Mouse (Mus musculus) cortical plate, adult 2 months (tissue): ENCODE data around the gene Pbld2.

Experiments used
- CTCF ChIP-seq: fragments of 200-500 bp; IDR thresholded peaks from 2 replicates; pipeline ENCODE4 v1.5.1; 2011; ENCODE audit warnings: mild to moderate bottlenecking, control low read depth, low read length; ENCODE audit not compliant: insufficient read depth; ENCODE audit errors: extremely low read depth
- POLR2A ChIP-seq: fragments of 200-500 bp; IDR thresholded peaks from 2 replicates; pipeline ENCODE4 v1.6.1; 2011; ENCODE audit warnings: mild to moderate bottlenecking, low read length, control low read depth; ENCODE audit not compliant: insufficient read depth; ENCODE audit errors: extremely low read depth

DNA sequence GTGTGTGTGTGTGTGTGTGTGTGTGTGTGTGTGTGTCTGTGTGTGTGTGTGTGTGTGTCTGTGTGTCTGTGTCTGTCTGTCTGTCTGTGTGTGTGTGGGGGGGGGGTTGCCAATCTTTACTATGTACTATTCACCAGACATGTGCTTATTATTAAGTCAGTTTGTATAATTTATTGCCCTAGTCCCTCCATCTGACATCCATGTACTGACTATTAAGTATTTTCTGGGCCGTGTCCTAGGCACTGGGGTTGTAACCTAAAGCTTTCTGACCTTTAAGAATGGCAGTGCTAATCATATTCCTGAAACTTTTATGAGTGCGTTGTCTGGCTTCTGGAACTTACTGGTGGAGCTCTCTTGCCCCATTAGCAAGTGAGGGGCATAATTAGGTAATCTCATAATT lies 72.6 kb downstream of the Pbld2 start:
- TF ChIP-seq CTCF (no peak), POLR2A (no peak)
